Mouse (Mus musculus) thymus, adult 2 months (tissue): ENCODE results near the gene Fbxo47. TPM values are rescaled to one million over a fixed set of nuclear protein-coding genes. Genes with fewer than 3 reads are reported as not detected.

Experiments
- DNase-seq: peaks from one replicate; pipeline ENCODE4 v3.0.0; 2021
- H3K27ac ChIP-seq: fragments of 200-500 bp; 2 replicates; pipeline ENCODE4 v1.5.1; 2012; ENCODE audit warnings: low read length, control low read depth; ENCODE audit not compliant: control insufficient read depth, insufficient read depth
- H3K27me3 ChIP-seq: fragments of 200-500 bp; 2 replicates; pipeline ENCODE4 v1.6.1; 2012; ENCODE audit warnings: mild to moderate bottlenecking, low read length, moderate library complexity, mixed read lengths; ENCODE audit not compliant: control insufficient read depth, insufficient read depth
- H3K36me3 ChIP-seq: fragments of 200-500 bp; 2 replicates; pipeline ENCODE4 v1.6.1; 2012; ENCODE audit warnings: mild to moderate bottlenecking, low read length, moderate library complexity; ENCODE audit not compliant: control insufficient read depth, insufficient read depth
- H3K4me1 ChIP-seq: fragments of 200-500 bp; replicated peaks from 2 replicates; pipeline ENCODE4 v1.6.1; 2012; ENCODE audit warnings: low read length; ENCODE audit not compliant: control insufficient read depth, insufficient read depth
- H3K4me3 ChIP-seq: fragments of 200-500 bp; 2 replicates; pipeline ENCODE4 v1.5.1; 2012; ENCODE audit warnings: mild to moderate bottlenecking, low read length, control low read depth, moderate library complexity; ENCODE audit not compliant: control insufficient read depth, insufficient read depth
- CTCF ChIP-seq: fragments of 200-500 bp; IDR thresholded peaks from 2 replicates; pipeline ENCODE4 v1.5.1; 2012; ENCODE audit warnings: mild to moderate bottlenecking, control low read depth, low read length, moderate library complexity, borderline replicate concordance; ENCODE audit not compliant: control insufficient read depth, poor library complexity, insufficient read depth; ENCODE audit errors: extremely low read depth
- POLR2A ChIP-seq: fragments of 200-500 bp; IDR thresholded peaks from 2 replicates; pipeline ENCODE4 v1.6.1; 2012; ENCODE audit warnings: mild to moderate bottlenecking, low read length, control low read depth, moderate library complexity; ENCODE audit not compliant: control insufficient read depth, poor library complexity, insufficient read depth; ENCODE audit errors: extremely low read depth
- WGBS: fragments of 180-500 bp; shearing (Covaris S2); methylation state at CpG from one replicate; pipeline ENCODE4 v1.1.7; 2018; 5-methylcytosine and 5-hydroxymethylcytosine counted together
- polyA plus RNA-seq: library from polyadenylated mRNA; depleted of rRNA; stranded (reverse); fragments of >200 nt; gene quantifications from 2 replicates; pipeline ENCODE4 v1.2.3, GENCODE M21; 2012

The Fbxo47 gene
- polyA plus RNA-seq, 1 experiment: 0.19 TPM

DNA sequence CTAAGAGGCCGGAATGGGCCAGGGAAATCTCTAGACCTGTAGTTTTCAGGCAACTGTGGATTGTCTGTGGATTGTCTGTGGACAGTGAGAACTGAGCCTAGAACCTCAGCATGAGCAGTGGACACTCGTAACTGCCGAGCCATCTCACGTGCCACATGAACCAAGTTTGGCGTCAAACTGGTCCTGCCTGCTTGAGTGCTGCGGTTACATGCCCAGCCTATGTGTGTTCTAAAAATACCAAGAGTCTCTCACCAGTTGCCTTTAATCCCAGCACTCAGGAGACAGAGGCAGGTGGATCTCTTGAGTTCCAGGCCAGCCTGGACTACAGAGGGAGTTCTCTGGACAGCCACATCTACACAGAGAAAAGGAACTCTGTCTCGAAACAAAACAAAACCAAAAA, 54.6 kb downstream of the Fbxo47 start:
- peaks cover 8% of the 10 kb centered on the region for H3K36me3 ChIP-seq
- no peak for DNase-seq
- no peaks in the 10 kb centered on the region for H3K27me3 ChIP-seq
- no peak overlapping the region for H3K27ac ChIP-seq
- WGBS: 36% methylated on average over 7 of the region's 7 CpGs
- no peak overlapping the region for H3K4me3 ChIP-seq
- peaks cover 44% of the 10 kb centered on the region for H3K4me1 ChIP-seq
- no peak for TF ChIP-seq CTCF

DNA sequence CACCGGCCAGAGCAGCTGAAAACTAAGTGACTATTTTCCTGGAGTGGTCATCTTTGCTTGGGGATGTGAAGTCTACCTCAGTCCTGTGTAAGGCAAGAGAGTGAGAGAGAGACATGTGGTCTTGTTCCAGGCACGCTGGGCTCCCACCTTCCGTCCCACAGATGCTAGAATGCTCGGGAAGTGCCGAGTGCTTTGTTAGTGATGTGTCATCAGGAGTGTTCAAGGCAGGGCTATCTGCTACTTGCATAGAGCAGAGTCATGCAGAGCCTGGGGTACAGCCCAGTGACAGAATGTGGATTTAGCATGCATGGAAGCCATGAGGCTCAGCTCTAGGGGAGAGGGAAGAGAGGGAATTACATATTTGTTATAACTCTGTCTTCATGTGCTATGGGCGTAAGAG, 56.3 kb downstream of the Fbxo47 start:
- Histone ChIP-seq H3K36me3 (no peaks in the 10 kb centered on the region; the same call in 1 of the 2 replicates), H3K27ac (no peak overlapping the region), H3K4me3 (no peak overlapping the region), H3K4me1 (peaks cover 49% of the 10 kb centered on the region), H3K27me3 (no peaks in the 10 kb centered on the region)
- DNase-seq: no peak
- TF ChIP-seq POLR2A (no peak), CTCF (no peak)
- 96% methylated on average over 6 of the region's 6 CpGs for WGBS

DNA sequence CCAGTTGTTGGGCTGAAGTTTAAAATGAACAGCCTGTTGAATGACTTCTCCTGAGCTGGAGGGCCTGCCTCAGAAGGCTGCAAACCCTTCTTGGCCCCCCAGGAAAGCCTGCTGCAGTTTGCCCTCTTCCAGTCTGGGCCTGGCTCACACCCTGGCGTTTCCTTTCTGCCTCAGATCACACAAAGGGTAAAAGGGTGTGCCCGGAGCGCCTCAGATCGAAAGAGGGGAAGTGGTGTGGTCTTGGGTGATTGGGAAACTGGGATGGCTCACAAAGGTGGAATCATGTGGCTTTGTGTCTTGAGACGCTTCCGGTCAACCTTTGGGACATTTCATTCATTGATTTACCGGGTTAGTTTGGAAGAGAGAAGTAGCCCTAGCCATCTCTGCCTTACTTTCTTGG, 57.5 kb downstream of the Fbxo47 start:
- Histone ChIP-seq H3K4me1 (peaks cover 51% of the 10 kb centered on the region), H3K36me3 (no peaks in the 10 kb centered on the region; the same call in 1 of the 2 replicates), H3K27me3 (no peaks in the 10 kb centered on the region), H3K27ac (peak overlapping the region; percentile 98), H3K4me3 (no peak overlapping the region)
- TF ChIP-seq POLR2A (no peak), CTCF (no peak)
- WGBS: 27% methylated on average over 7 of the region's 7 CpGs
- no peak for DNase-seq

DNA sequence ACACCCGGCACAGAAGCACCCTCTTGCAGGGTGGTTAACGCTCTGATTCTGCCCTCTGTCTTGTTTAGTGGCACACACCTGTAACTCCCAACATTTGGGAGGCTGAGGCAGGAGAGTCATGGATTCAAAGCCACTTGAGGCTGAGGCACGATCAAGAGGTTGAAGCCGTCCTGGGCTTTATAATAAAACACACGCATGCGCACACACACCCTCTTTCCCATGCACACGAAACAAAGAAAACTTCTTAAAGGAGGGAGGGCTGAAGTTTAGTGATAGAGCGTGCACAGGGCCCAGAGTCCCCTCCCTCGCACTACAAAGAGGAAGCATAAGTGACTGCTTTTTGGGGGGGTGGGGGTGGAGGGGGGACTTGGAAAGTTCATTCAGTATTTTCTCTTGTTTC, 58.0 kb downstream of the Fbxo47 start:
- Histone ChIP-seq H3K4me1 (peaks cover 52% of the 10 kb centered on the region), H3K36me3 (no peaks in the 10 kb centered on the region; the same call in 1 of the 2 replicates), H3K27ac (peak overlapping the region; percentile 98), H3K27me3 (no peaks in the 10 kb centered on the region), H3K4me3 (peak overlapping the region; percentile 52)
- peak; percentile 61 for DNase-seq
- TF ChIP-seq CTCF (no peak), POLR2A (peak; percentile 60)
- 10% methylated on average over 9 of the region's 9 CpGs for WGBS

DNA sequence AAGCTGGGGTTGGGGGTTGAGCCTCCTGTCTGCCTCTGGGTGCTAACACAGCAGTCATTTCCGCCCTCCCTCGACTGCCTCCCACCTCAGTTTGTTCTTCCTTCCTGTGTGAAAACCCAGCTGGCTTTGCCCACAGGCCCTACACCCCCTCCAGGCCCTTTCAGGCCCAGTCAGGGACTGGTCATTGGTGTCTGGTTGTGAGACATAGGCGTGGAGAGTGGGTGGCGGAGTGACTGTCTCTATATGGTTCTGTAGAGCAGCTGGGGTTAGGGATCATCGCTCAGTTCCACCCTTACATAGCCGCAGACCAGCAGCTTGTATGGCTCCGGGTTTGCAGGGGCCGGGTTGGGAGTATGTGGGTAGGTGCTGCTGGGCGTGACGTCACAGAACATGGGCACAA, 58.7 kb downstream of the Fbxo47 start:
- WGBS: 11% methylated on average over 10 of the region's 10 CpGs
- Histone ChIP-seq H3K36me3 (no peaks in the 10 kb centered on the region; the same call in 1 of the 2 replicates), H3K4me1 (peaks cover 50% of the 10 kb centered on the region), H3K27me3 (no peaks in the 10 kb centered on the region), H3K27ac (peak overlapping the region; percentile 98), H3K4me3 (peak overlapping the region; percentile 52)
- peak; percentile 84 for DNase-seq
- TF ChIP-seq CTCF: 0 out of 2 replicates have a peak, but pooled peaks have one; percentile 42
- TF ChIP-seq POLR2A: peak; percentile 84

DNA sequence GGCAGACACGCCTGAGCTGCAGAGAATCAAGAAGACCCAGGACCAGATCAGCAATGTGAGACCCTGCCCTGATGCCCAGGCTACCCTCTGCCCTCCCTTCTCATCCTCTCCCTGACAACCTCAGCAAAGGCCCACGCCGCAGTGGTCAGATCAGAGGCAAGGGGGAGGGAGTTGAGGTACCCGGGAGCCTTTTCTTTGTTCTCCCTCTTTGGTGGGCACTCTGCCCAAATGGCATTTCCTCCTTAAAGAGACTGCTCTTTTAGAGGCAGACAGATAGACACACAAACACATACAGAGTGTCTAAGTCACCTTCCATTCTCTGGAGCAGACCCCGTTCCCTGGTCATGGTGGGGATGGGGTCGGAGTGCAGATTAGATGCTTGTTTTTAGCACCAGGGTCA, 59.1 kb downstream of the Fbxo47 start:
- Histone ChIP-seq H3K27ac (peak overlapping the region; percentile 98), H3K4me3 (peak overlapping the region; percentile 16), H3K4me1 (peaks cover 46% of the 10 kb centered on the region), H3K36me3 (no peaks in the 10 kb centered on the region; the same call in 1 of the 2 replicates), H3K27me3 (no peaks in the 10 kb centered on the region)
- TF ChIP-seq POLR2A (no peak), CTCF (no peak)
- no peak for DNase-seq
- 13% methylated on average over 6 of the region's 6 CpGs for WGBS

DNA sequence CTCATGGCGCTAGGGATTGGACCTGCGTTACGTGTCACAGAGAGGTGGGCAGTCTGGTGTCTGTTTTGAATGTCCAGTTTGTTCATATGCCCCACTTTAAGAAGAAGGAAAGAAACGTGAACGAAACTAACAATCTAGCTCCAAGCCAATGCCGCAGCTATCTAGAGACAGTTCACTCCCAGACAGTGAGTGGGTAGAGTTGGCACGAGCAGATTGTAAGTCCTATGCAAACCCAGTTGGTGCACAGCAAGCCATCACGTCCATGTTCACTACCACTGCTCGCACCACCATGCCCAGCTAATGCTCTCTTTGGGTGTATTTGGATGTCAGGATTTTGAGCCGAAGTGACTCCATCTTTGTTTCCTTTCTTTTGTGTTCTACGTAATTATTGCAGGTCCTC, 59.8 kb downstream of the Fbxo47 start:
- no peak for DNase-seq
- Histone ChIP-seq H3K27ac (no peak overlapping the region; the same call in 1 of the 2 replicates), H3K4me3 (no peak overlapping the region), H3K27me3 (no peaks in the 10 kb centered on the region), H3K36me3 (no peaks in the 10 kb centered on the region; the same call in 1 of the 2 replicates), H3K4me1 (peaks cover 39% of the 10 kb centered on the region)
- TF ChIP-seq POLR2A: no peak
- TF ChIP-seq CTCF: no peak
- 98% methylated on average over 11 of the region's 11 CpGs for WGBS
